Mouse (Mus musculus) heart, postnatal 0 days (tissue): ENCODE data around the gene Cela2a.

ENCODE experiments used
- CTCF ChIP-seq: IDR thresholded peaks from 2 replicates; pipeline ENCODE4 v1.5.1; 2016; ENCODE audit warnings: antibody characterized with exemption, control low read depth, low read depth
- EP300 ChIP-seq: IDR thresholded peaks from 2 replicates; pipeline ENCODE4 v1.6.1; 2016; ENCODE audit warnings: antibody characterized with exemption, low read depth

DNA sequence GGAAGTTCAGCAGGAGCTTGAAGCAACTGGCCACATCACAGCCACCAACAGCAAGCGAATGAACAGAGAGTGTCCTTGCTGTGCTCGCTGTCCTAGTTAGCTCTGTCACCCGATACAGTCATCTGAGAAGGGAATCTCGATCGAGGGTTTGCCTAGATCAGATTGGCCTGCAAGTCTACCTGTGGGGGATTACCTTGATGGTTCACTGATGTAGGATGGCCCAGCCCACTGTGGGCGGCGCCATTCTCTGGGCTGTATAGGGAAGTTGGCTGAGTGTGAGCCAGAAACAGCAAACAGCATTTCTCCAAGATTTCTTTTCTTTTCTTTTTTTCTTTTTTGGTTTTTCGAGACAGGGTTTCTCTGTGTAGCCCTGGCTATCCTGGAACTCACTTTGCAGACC is 38.5 kb upstream of the Cela2a start:
- TF ChIP-seq CTCF (no peak), EP300 (no peak)
